Mouse (Mus musculus) stomach, embryonic 16.5 days (tissue): ENCODE results near the gene Ppia. TPM values are rescaled to one million over a fixed set of nuclear protein-coding genes. Genes with fewer than 3 reads are reported as not detected.
A peak's percentile ranks its signal among the peaks of the same experiment; 100 is the strongest.

Experiments used
- ATAC-seq: fragments of 200-750 bp; cut with Nextera tagmentation; 2 replicates; pipeline ENCODE4 v1.8.0; 2017; ENCODE audit warnings: moderate number of reproducible peaks, moderate TSS enrichment; ENCODE audit not compliant: insufficient read depth, low FRiP score
- H3K27ac ChIP-seq: fragments of 300-500 bp; sonication (generic); 2 replicates; pipeline ENCODE4 v1.5.1; 2014; ENCODE audit warnings: low read length
- H3K27me3 ChIP-seq: fragments of 300-500 bp; sonication (generic); 2 replicates; pipeline ENCODE4 v1.6.1; 2014; ENCODE audit warnings: low read length, control low read depth, mixed read lengths; ENCODE audit not compliant: control insufficient read depth, insufficient read depth
- H3K36me3 ChIP-seq: fragments of 300-500 bp; sonication (generic); 2 replicates; pipeline ENCODE4 v1.6.1; 2014; ENCODE audit warnings: low read length; ENCODE audit not compliant: control insufficient read depth, insufficient read depth
- H3K4me1 ChIP-seq: fragments of 300-500 bp; sonication (generic); 2 replicates; pipeline ENCODE4 v1.6.1; 2014; ENCODE audit warnings: low read length, control low read depth, mixed read lengths; ENCODE audit not compliant: control insufficient read depth, insufficient read depth
- H3K4me2 ChIP-seq: fragments of 300-500 bp; sonication (generic); 2 replicates; pipeline ENCODE4 v1.6.1; 2014; ENCODE audit warnings: low read depth, low read length, mixed read lengths
- H3K4me3 ChIP-seq: fragments of 300-500 bp; sonication (generic); replicated peaks from 2 replicates; pipeline ENCODE4 v1.5.1; 2014; ENCODE audit warnings: mild to moderate bottlenecking, low read length
- H3K9ac ChIP-seq: fragments of 300-500 bp; sonication (generic); 2 replicates; pipeline ENCODE4 v1.6.1; 2014; ENCODE audit warnings: low read length
- H3K9me3 ChIP-seq: fragments of 300-500 bp; sonication (generic); replicated peaks from 2 replicates; pipeline ENCODE4 v1.6.1; 2016; ENCODE audit warnings: low read length, control low read depth; ENCODE audit not compliant: control insufficient read depth
- WGBS: fragments of 180-500 bp; shearing (Covaris S2); extraction: QIAGEN DNeasy Blood & Tissue Kit; methylation state at CpG from one replicate; pipeline ENCODE4 v1.1.7; 2014; 5-methylcytosine and 5-hydroxymethylcytosine counted together
- polyA plus RNA-seq: library from polyadenylated mRNA; unstranded; fragments of >200 nt; fragmentation: Nextera tagmentation; extraction: Ambion mirVana; gene quantifications from 2 replicates; pipeline ENCODE4 v1.2.1, GENCODE M21; 2015

Gene Ppia
- polyA plus RNA-seq, 1 experiment from 2014 or later, result 4,955 TPM

DNA sequence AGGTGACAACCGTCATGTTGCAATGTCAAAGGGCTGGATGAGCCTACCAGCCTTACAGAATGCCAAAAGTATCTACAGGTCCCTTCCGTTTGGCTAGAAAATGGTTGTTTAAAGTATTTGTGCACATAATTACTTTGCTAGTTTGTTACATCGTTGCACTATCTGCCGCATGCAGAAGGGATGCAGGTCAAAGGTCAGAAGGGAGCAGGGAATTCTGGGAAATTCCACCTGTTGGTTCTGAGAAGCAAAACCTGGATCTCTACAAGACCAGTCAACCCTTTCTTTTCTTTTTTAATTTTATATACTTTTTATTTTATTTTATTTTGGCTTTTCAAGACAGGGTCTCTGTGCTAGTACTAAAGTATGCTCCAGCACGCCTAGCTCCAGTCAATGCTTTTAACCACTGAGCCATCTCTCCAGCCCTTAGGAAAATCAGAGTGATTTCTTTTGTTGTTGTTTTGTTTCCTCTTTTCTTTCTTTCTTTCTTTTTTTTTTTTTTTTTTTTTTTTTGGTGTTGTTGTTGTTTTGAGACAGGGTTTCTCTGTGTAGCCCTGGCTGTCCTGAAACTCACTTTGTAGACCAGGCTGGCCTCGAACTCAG lies 27.0 kb upstream of the Ppia start:
- no peaks in the 10 kb centered on the region for H3K27me3 ChIP-seq
- H3K9ac ChIP-seq, result peak overlapping the region; percentile 92; the same call in 1 of the 2 replicates
- WGBS, result 94% methylated on average over 6 of the region's 6 CpGs
- H3K4me3 ChIP-seq, result no peak overlapping the region; the same call in 1 of the 2 replicates
- no peaks in the 10 kb centered on the region for H3K36me3 ChIP-seq
- H3K4me2 ChIP-seq, result peak overlapping the region; percentile 48
- peaks cover 8% of the 10 kb centered on the region; the same call in 1 of the 2 replicates for H3K4me1 ChIP-seq
- H3K27ac ChIP-seq, result peak overlapping the region; percentile 96; the same call in 1 of the 2 replicates
- ATAC-seq, result no peak
- no peaks in the 10 kb centered on the region for H3K9me3 ChIP-seq

DNA sequence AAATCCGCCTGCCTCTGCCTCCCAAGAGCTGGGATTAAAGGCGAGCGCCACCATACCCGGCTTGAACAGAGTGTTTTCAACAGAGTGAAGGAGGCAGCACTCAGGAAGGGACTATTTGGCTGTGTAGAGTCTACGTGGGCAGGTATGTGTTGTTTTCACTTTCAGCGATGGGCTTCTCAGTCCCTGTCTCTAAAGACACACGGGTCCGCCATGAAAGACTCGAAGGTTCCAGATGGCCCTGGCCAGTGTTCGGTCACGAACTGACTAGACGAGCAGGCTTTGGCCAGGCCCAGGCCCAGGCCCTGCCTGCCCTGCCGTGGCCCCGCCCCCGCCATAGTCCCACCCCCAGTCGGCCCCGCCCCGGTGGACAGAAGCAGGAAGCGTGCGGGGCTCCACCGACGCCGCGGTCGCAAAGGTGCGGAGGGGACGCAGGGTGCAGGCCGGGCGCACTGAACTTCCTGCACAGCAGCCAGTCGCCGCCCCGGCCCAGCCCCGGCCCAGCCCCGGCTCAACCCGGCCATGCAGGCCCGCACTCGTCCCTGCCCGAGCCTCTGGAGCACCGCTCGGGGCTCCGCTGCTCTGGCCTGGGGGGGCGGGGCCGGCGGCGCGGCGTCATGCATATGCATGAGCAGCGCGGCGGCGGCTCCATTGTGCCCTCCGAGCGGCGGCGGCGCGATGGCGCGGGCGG lies 26.4 kb upstream of the Ppia start, which contains the start of gene Zmiz2:
Gene Zmiz2, plus strand, starts transcription at position 349 of the 688 bp plus-strand sequence.
- peaks cover 8% of the 10 kb centered on the region; the same call in 1 of the 2 replicates for H3K4me1 ChIP-seq
- H3K27ac ChIP-seq, result peak within 1 kb of the TSS; percentile 96
- ATAC-seq, result peak; percentile 98
- H3K4me3 ChIP-seq, result peak within 1 kb of the TSS; percentile 89
- peak within 1 kb of the TSS; percentile 77 for H3K4me2 ChIP-seq
- no peaks in the 10 kb centered on the region for H3K36me3 ChIP-seq
- no peaks in the 10 kb centered on the region for H3K27me3 ChIP-seq
- 5% methylated on average over 57 of the region's 60 CpGs for WGBS
- peak within 1 kb of the TSS; percentile 92 for H3K9ac ChIP-seq
- H3K9me3 ChIP-seq, result no peaks in the 10 kb centered on the region

DNA sequence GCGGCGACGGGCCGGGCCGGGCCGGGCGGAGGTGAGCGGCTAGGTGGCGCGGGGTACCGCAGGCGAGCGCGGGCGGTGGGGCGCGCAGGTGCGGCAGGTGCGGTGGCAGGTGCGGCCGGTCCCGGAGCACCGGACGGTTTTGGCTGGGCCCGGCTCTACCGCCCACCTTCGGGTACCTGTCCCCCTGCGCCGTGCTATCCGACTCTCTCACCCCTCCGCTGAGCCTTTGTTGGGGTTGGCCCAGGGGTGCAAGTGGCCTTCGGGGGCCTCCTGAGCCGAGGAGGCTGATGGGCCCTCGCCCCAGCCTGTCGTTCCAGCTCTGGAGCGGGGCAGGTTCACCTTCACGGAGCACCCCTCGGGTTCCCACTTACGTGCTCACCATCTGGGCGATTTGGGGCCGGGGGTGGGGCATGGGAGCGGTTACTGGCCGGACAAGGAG lies 25.7 kb upstream of the Ppia start:
- peaks cover 8% of the 10 kb centered on the region; the same call in 1 of the 2 replicates for H3K4me1 ChIP-seq

DNA sequence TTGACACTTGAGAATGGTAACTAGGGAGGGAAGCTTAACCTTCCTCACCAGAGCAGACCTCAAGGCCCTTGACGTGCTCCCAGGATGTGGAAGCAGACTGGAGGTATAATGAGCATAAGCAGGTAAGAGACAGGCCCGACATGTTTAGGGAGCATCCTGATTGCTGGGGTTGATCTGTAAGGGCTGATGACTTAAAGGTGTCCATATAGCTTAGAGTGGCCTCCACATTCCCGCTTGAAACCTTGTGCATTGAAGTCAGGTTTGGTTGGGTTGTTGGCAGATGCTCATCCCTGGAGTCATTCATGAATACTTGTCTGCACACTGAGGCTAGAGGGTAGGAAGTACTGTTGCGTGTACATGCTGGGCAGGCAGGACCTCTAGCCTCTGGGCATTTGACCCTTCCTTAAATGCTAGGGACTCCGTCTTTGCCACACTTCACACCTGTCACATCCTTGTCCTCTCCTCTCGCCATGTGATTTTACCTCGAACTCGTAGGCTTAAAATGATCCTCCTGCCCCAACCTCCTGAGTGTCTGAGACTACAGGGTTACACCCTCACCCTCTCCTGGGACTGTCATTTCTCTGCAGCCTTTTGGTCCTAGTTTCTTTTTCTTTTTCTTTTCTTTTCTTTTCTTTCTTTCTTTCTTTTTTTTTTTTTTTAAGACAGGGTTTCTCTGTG lies 24.7 kb upstream of the Ppia start:
- H3K4me2 ChIP-seq, result peak overlapping the region; percentile 77
- H3K27ac ChIP-seq, result no peak overlapping the region
- peaks cover 8% of the 10 kb centered on the region; the same call in 1 of the 2 replicates for H3K4me1 ChIP-seq
- H3K9ac ChIP-seq, result peak overlapping the region; percentile 92
- no peaks in the 10 kb centered on the region for H3K9me3 ChIP-seq
- H3K27me3 ChIP-seq, result no peaks in the 10 kb centered on the region
- H3K36me3 ChIP-seq, result peaks cover 3% of the 10 kb centered on the region; the same call in 1 of the 2 replicates
- ATAC-seq, result no peak
- peak overlapping the region; percentile 89 for H3K4me3 ChIP-seq
- 84% methylated on average over 8 of the region's 8 CpGs for WGBS

More for the DNA sequence above, 25.7 kb upstream of the Ppia start:
- peak overlapping the region; percentile 92 for H3K9ac ChIP-seq
- no peaks in the 10 kb centered on the region for H3K27me3 ChIP-seq
- H3K27ac ChIP-seq, result peak overlapping the region; percentile 96
- peak overlapping the region; percentile 77 for H3K4me2 ChIP-seq
- 2% methylated on average over 25 of the region's 43 CpGs for WGBS
- no peaks in the 10 kb centered on the region for H3K36me3 ChIP-seq
- peak overlapping the region; percentile 89 for H3K4me3 ChIP-seq
- ATAC-seq, result no peak; the same call in 1 of the 2 replicates
- no peaks in the 10 kb centered on the region for H3K9me3 ChIP-seq

DNA sequence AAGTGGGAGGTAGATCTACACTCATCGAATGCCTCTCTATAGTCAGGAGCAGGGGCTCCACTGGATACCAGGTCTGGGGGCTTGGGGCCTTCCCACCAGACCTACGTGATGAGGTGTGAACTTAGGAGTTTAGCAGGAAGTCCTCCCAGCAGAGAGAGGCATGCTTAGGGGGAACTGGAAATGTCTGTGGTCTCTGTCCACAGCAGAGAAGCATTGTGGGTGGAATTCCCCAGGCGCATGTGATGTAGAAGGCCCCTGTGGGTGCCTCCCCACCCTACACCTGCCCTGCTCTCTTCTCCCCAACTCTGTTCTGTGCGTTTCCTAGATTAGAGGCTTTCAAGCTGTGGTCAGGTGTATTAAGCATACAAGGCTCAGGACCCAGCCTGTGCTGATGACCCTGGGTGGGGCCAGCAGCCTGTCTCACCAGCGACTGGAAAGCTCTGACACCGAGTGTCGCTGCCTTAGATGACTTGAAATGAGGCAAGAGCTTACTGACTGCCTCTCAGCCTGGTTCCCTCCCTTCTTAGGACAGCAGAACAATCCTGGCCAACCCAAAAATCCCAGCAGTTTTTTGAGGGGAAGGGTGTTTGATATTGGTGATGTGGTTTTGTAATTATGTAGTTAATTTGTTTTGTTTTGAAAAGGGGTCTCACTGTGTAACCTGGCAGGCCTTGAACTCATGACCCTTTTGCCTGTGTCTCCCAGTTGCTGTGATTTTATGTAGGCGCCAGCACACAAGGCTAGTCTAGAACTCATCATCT lies 23.5 kb upstream of the Ppia start:
- WGBS, result 75% methylated on average over 8 of the region's 8 CpGs
- Histone ChIP-seq H3K4me2 (no peak overlapping the region), H3K9ac (no peak overlapping the region), H3K27me3 (no peaks in the 10 kb centered on the region), H3K9me3 (no peaks in the 10 kb centered on the region), H3K36me3 (peaks cover 13% of the 10 kb centered on the region; the same call in 1 of the 2 replicates), H3K27ac (no peak overlapping the region), H3K4me3 (no peak overlapping the region), H3K4me1 (peaks cover 8% of the 10 kb centered on the region; the same call in 1 of the 2 replicates)
- ATAC-seq, result no peak

DNA sequence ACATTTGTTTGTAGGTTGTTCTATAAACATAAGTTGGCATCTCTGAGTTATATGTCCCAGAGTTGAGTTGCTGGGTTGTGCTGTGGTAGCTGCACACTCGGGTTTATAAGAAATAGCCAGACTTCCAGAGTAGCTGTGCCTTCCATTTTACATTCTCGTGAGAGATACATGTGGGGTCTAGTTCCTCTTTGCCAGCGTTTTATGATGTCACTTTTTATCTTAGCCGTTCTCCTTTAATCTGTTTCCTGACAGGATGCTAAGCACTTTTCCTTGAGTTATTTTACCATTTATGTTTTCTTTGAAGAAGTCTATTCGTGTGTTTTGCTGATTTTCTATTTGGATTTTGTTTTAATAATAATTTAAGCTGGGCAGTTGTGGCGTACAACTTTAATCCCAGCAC lies 22.4 kb upstream of the Ppia start:
- no peaks in the 10 kb centered on the region for H3K27me3 ChIP-seq
- H3K9me3 ChIP-seq, result no peaks in the 10 kb centered on the region
- peaks cover 8% of the 10 kb centered on the region; the same call in 1 of the 2 replicates for H3K4me1 ChIP-seq
- WGBS, result 76% methylated on average over 6 of the region's 6 CpGs
- H3K36me3 ChIP-seq, result peaks cover 13% of the 10 kb centered on the region; the same call in 1 of the 2 replicates
- no peak overlapping the region for H3K4me3 ChIP-seq
- H3K27ac ChIP-seq, result no peak overlapping the region
- ATAC-seq, result no peak
- H3K9ac ChIP-seq, result no peak overlapping the region
- no peak overlapping the region for H3K4me2 ChIP-seq

DNA sequence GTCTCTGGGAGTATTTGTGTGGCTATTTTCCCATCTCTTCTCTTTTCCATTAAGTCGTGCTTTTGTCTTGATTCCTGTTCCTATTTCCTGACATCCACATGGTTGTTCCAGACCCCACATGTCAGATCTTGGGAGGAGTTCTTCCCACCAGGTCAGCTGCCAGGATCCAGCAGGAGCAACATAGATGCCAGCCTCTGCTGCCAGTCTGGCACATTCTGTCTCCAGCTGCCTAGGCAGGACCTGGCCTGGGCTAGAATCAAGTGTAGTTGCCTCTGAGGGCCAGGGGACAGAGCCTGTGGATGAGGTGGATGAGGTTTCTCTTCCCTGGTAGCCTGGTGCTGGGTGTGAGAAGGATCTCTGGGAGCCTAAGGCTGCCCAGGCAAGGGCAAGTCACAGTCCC lies 21.4 kb upstream of the Ppia start:
- Histone ChIP-seq H3K27ac (no peak overlapping the region), H3K4me1 (peaks cover 8% of the 10 kb centered on the region; the same call in 1 of the 2 replicates), H3K9me3 (no peaks in the 10 kb centered on the region), H3K9ac (no peak overlapping the region), H3K4me3 (no peak overlapping the region), H3K36me3 (peaks cover 17% of the 10 kb centered on the region; the same call in 1 of the 2 replicates), H3K27me3 (no peaks in the 10 kb centered on the region), H3K4me2 (no peak overlapping the region)
- WGBS, result 73% methylated on average over 1 of the region's 1 CpGs
- no peak for ATAC-seq

DNA sequence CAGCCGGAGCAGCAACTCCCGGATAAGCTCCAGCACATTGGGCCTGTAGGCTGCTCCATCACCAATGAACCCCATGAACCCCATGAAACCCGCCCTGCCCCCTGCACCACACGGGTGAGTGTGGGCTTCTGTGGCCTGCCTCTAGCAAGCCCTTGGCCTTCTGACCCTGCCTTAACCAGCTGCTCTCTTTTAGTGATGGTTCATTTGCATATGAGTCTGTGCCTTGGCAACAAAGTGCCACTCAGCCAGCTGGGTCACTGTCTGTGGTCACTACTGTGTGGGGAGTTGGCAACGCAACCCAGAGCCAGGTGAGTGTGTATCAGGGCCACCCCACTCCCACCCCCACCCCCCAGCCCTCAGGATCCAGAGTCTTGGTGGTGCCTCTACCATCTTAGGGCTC lies 19.7 kb upstream of the Ppia start:
- H3K9ac ChIP-seq, result no peak overlapping the region
- no peaks in the 10 kb centered on the region for H3K27me3 ChIP-seq
- peaks cover 22% of the 10 kb centered on the region; the same call in 1 of the 2 replicates for H3K36me3 ChIP-seq
- WGBS, result 86% methylated on average over 5 of the region's 5 CpGs
- H3K27ac ChIP-seq, result no peak overlapping the region
- ATAC-seq, result no peak
- peaks cover 2% of the 10 kb centered on the region; the same call in 1 of the 2 replicates for H3K4me1 ChIP-seq
- H3K4me3 ChIP-seq, result no peak overlapping the region
- no peak overlapping the region for H3K4me2 ChIP-seq
- H3K9me3 ChIP-seq, result no peaks in the 10 kb centered on the region
